Mouse (Mus musculus) activated CD4-positive, CD25-positive, alpha-beta regulatory T cell, adult 4 months (primary cell): ENCODE data around the gene Yy1. TPM values are rescaled to one million over a fixed set of nuclear protein-coding genes. Genes with fewer than 3 reads are reported as not detected.

ENCODE experiments used
- ATAC-seq: one replicate; pipeline ENCODE4 v1.8.0; 2017
- polyA plus RNA-seq, 2 experiments: library from polyadenylated mRNA; unstranded; fragments of 100-300 nt; shearing (Covaris generic); gene quantifications; one replicate each; pipeline ENCODE4 v1.2.1; 2017

The Yy1 gene
- polyA plus RNA-seq, 2 experiments from 2014 or later, result 16.8 to 18.1 TPM

DNA sequence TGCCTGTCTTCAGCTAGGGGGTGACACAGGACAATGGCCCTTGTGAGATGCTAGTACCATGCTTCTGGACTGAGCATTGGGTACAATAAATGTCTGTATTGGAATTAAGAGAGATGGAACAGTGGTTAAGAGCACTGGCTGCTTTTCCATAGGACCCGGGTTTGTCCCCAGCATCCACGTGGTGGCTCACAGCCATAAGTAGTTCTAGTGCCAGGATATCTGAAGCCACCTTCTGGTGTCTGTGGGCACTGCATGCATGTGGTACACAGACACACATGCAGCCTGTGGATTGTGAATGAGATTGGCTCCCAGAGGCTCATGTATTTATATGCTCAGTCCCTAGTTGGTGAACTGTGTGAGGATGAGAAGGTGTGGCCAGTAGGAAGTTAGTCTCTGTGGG, 76.8 kb downstream of the Yy1 start:
- no peak for ATAC-seq

Other genes starting within 250 kb of the Yy1 start
- gene Evl, start 238.3 kb upstream of the Yy1 start, polyA plus RNA-seq, result 100 to 1,000 TPM; 212 to 251 TPM
- 1 to 10 TPM; 3.6 to 5.6 TPM for gene Degs2, start 90.7 kb upstream of the Yy1 start, polyA plus RNA-seq
- gene Slc25a29, start 42.9 kb downstream of the Yy1 start, polyA plus RNA-seq, result 1 to 10 TPM; 2.2 to 4.4 TPM
- gene Slc25a47, start 43.1 kb downstream of the Yy1 start, polyA plus RNA-seq, result 1 to 10 TPM in 1 of 2 experiments, under 1 TPM in 1; 0.51 to 1.3 TPM
- gene Wdr25, start 100.7 kb downstream of the Yy1 start, polyA plus RNA-seq, result 1 to 10 TPM; 3.3 to 6.9 TPM
- gene Wars, start 101.2 kb downstream of the Yy1 start, polyA plus RNA-seq, result 10 to 100 TPM; 54.6 to 59.1 TPM